ENCODE assay signal across 7 mouse cellular contexts in the genomic region with DNA sequence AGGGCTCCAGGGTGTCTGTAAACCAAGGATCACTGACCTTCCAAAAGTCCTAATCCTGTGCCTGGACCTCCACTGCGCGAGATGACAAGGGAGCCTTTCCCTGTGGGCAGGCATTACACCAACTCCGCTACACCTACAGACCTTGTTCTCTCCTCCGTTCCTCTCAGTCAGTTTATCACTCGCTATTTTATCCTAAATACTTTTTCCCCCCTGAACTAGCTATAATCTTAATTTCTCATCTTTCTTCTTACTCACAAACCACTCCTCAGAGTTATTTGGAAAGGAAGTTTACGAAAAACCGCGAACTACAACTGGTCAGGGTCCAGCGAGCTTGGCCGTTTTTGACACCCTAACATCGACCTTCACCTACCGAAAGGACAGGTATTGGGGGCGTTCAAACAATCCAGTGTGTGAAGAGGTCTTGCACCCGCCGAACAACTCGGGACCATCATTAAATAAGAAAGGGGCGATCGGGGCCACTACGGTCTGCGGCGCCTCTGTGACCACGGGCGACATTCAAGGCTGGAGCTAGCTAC. TPM values are rescaled to one million over a fixed set of nuclear protein-coding genes. Genes with fewer than 3 reads are reported as not detected.
DNase-seq lines count a peak whose midpoint lies in the region; ATAC-seq lines count a peak whose summit lies in the region.

No protein-coding gene starts in this region.

- peak overlapping the region; percentile 71; the same call in 1 of the 2 replicates for H3K27ac ChIP-seq in liver, embryonic 15.5 days (replicated peaks)

- H3K27me3 ChIP-seq in liver, embryonic 15.5 days, result no peaks in the 10 kb centered on the region

- peak overlapping the region; percentile 79 for H3K9ac ChIP-seq in liver, embryonic 15.5 days

- ATAC-seq in liver, embryonic 15.5 days (ENCODE audit: insufficient read depth), result peak; percentile 42
- ATAC-seq in monocyte, adult 5-6 weeks (replicated peaks; ENCODE audit: insufficient number of reproducible peaks, low FRiP score, low TSS enrichment, poor library complexity, severe bottlenecking), result no peak

- peaks cover 27% of the 10 kb centered on the region for H3K36me3 ChIP-seq in liver, embryonic 15.5 days (replicated peaks)

- peak overlapping the region; percentile 79 for H3K4me3 ChIP-seq in liver, embryonic 15.5 days (replicated peaks)

- peak; percentile 28 for DNase-seq in retina, embryonic 14.5 days (ENCODE audit: low spot score)
- no peak for DNase-seq in retina, postnatal 1 day
- DNase-seq in embryo, embryonic 11 days, result peak; percentile 23
- peak; percentile 14 for DNase-seq in heart, postnatal 4 days
- DNase-seq in right cerebral cortex, postnatal 36 days (ENCODE audit: low spot score in 2 of 2), result no peak

- H3K9me3 ChIP-seq in liver, embryonic 15.5 days (replicated peaks), result no peaks in the 10 kb centered on the region

- WGBS in liver, embryonic 15.5 days (ENCODE audit: insufficient replicate concordance), result under 1% methylated on average over 23 of the region's 23 CpGs

- peaks cover 37% of the 10 kb centered on the region for H3K4me1 ChIP-seq in liver, embryonic 15.5 days (replicated peaks)

- H3K4me2 ChIP-seq in liver, embryonic 15.5 days, result peak overlapping the region; percentile 97

RNA-seq across cellular contexts. Expression of a gene that starts 0.4 kb away (rescaled TPM):
- 10 to 100 TPM; 23.0 to 25.2 TPM for total RNA-seq in heart, postnatal 4 days (2021)
- polyA plus RNA-seq in liver, embryonic 15.5 days (2015; fragmentation: Nextera tagmentation; extraction: Ambion mirVana), result 16.1 and 18.2 TPM in 2 replicates
- total RNA-seq in monocyte, adult 5-6 weeks (2017), result 4.6 to 15.3 TPM (median 12.0 TPM) in 3 replicates

Comparison
In these comparisons a context has a peak if more than half of its experiments do, and no peak if none do; other contexts are left out.
1. DNase-seq: peak in retina, embryonic 14.5 days (single experiment), embryo, embryonic 11 days (single experiment) and heart, postnatal 4 days (single experiment); none in retina, postnatal 1 day (single experiment) and right cerebral cortex, postnatal 36 days (0 of 2).